8 mouse cellular contexts compared by ENCODE assay signal in genomic region chr11:101315082-101315650, GRCm38 (mm10). TPM values are rescaled to one million over a fixed set of nuclear protein-coding genes. Genes with fewer than 3 reads are reported as not detected.
DNase-seq lines count a peak whose midpoint lies in the region; ATAC-seq and TF ChIP-seq lines count a peak whose summit lies in the region.

No protein-coding gene starts in this region.

- H3K27me3 ChIP-seq in cerebellum, adult 2 months (ENCODE audit: control insufficient read depth, insufficient read depth, low read length), result no peaks in the 10 kb centered on the region
- no peaks in the 10 kb centered on the region for H3K27me3 ChIP-seq in spleen, adult 2 months (ENCODE audit: control insufficient read depth, insufficient read depth, low read length)
- no peaks in the 10 kb centered on the region for H3K27me3 ChIP-seq in limb, embryonic 15.5 days
- no peaks in the 10 kb centered on the region for H3K27me3 ChIP-seq in stomach, embryonic 16.5 days (ENCODE audit: control insufficient read depth, insufficient read depth, low read length)

- H3K4me3 ChIP-seq in cerebellum, adult 2 months (replicated peaks; ENCODE audit: insufficient read depth, low read depth, low read length), result peak overlapping the region; percentile 91
- H3K4me3 ChIP-seq in spleen, adult 2 months (ENCODE audit: extremely low read depth, insufficient read depth, insufficient read length), result peak overlapping the region; percentile 97
- H3K4me3 ChIP-seq in limb, embryonic 15.5 days, result peak overlapping the region; percentile 99
- peak overlapping the region; percentile 91 for H3K4me3 ChIP-seq in stomach, embryonic 16.5 days (replicated peaks; ENCODE audit: low read length)

- TF ChIP-seq CTCF in cerebellum, adult 2 months (IDR thresholded peaks at IDR 0.05; ENCODE audit: borderline replicate concordance, insufficient read depth, low read depth, low read length), result no peak
- TF ChIP-seq CTCF in spleen, adult 2 months (IDR thresholded peaks at IDR 0.05; ENCODE audit: extremely low read depth, insufficient read depth, insufficient read length, insufficient replicate concordance), result no peak

- WGBS in cerebellum, adult 2 months, result 77% methylated on average over 8 of the region's 8 CpGs
- 87% methylated on average over 8 of the region's 8 CpGs for WGBS in spleen, adult 2 months
- WGBS in limb, embryonic 15.5 days, result 88% methylated on average over 8 of the region's 8 CpGs
- WGBS in stomach, embryonic 16.5 days, result 76% methylated on average over 8 of the region's 8 CpGs

- H3K9me3 ChIP-seq in limb, embryonic 15.5 days, result no peaks in the 10 kb centered on the region
- H3K9me3 ChIP-seq in stomach, embryonic 16.5 days (replicated peaks; ENCODE audit: control insufficient read depth, low read length), result no peaks in the 10 kb centered on the region

- peaks cover 11% of the 10 kb centered on the region for H3K36me3 ChIP-seq in spleen, adult 2 months (ENCODE audit: control insufficient read depth, insufficient read depth, low read length)
- peaks cover 25% of the 10 kb centered on the region for H3K36me3 ChIP-seq in limb, embryonic 15.5 days
- no peaks in the 10 kb centered on the region for H3K36me3 ChIP-seq in stomach, embryonic 16.5 days (ENCODE audit: control insufficient read depth, insufficient read depth, low read length)

- H3K4me1 ChIP-seq in cerebellum, adult 2 months (ENCODE audit: control insufficient read depth, insufficient read depth, low read length), result no peaks in the 10 kb centered on the region
- no peaks in the 10 kb centered on the region; the same call in 1 of the 2 replicates for H3K4me1 ChIP-seq in spleen, adult 2 months (ENCODE audit: control insufficient read depth, insufficient read depth, insufficient read length)
- H3K4me1 ChIP-seq in limb, embryonic 15.5 days, result peaks cover 16% of the 10 kb centered on the region
- H3K4me1 ChIP-seq in stomach, embryonic 16.5 days (ENCODE audit: control insufficient read depth, insufficient read depth, low read length), result peaks cover 8% of the 10 kb centered on the region

- peak overlapping the region; percentile 92 for H3K9ac ChIP-seq in limb, embryonic 15.5 days
- H3K9ac ChIP-seq in stomach, embryonic 16.5 days (ENCODE audit: low read length), result peak overlapping the region; percentile 92

- no peak for TF ChIP-seq POLR2A in cerebellum, adult 2 months (IDR thresholded peaks at IDR 0.05; ENCODE audit: borderline replicate concordance, insufficient read depth, low read length)
- TF ChIP-seq POLR2A in spleen, adult 2 months (IDR thresholded peaks at IDR 0.05; ENCODE audit: low read depth, low read length), result no peak

- peak overlapping the region; percentile 88 for H3K4me2 ChIP-seq in limb, embryonic 15.5 days
- peak overlapping the region; percentile 69 for H3K4me2 ChIP-seq in stomach, embryonic 16.5 days (ENCODE audit: low read depth, low read length)

- no peak for DNase-seq in cerebellum, adult 2 months
- DNase-seq in cerebellum, postnatal 25 days, result no peak
- no peak for DNase-seq in spleen, adult 2 months (ENCODE audit: low read depth in 1 of 2, low spot score in 2 of 2)
- DNase-seq in spleen, adult 12 weeks (ENCODE audit: low spot score), result no peak
- DNase-seq in thymus, postnatal 36 days, result no peak

- peak overlapping the region; percentile 35; the same call in 1 of the 2 replicates for H3K27ac ChIP-seq in cerebellum, adult 2 months (ENCODE audit: insufficient read depth, low read length)
- peak overlapping the region; percentile 90; the same call in 1 of the 2 replicates for H3K27ac ChIP-seq in spleen, adult 2 months (ENCODE audit: insufficient read depth, low read length)
- H3K27ac ChIP-seq in limb, embryonic 15.5 days, result peak overlapping the region; percentile 76
- peak overlapping the region; percentile 82 for H3K27ac ChIP-seq in stomach, embryonic 16.5 days (ENCODE audit: low read length)

- ATAC-seq in limb, embryonic 15.5 days (ENCODE audit: insufficient number of reproducible peaks, low FRiP score, low TSS enrichment, low read depth), result no peak
- ATAC-seq in stomach, embryonic 16.5 days (ENCODE audit: insufficient read depth, low FRiP score), result no peak
- ATAC-seq in erythroid progenitor cell, adult 5-6 weeks (replicated peaks; ENCODE audit: low FRiP score, poor library complexity, severe bottlenecking), result no peak

RNA-seq across cellular contexts. Expression of gene Psme3, which starts 0.8 kb away (rescaled TPM):
- 98.4 and 100 TPM in 2 replicates for polyA plus RNA-seq in cerebellum, adult 2 months (2012; rRNA removed)
- polyA plus RNA-seq in spleen, adult 2 months (2012; rRNA removed), result 58.1 and 73.8 TPM in 2 replicates
- 116 and 125 TPM in 2 replicates for polyA plus RNA-seq in limb, embryonic 15.5 days (2015; fragmentation: Nextera tagmentation; extraction: Ambion mirVana)
- polyA plus RNA-seq in stomach, embryonic 16.5 days (2015; fragmentation: Nextera tagmentation; extraction: Ambion mirVana), result 98.2 and 107 TPM in 2 replicates
- 425 and 456 TPM in 2 replicates for total RNA-seq in erythroid progenitor cell, adult 5-6 weeks (2015; ENCODE audit: low replicate concordance)
- total RNA-seq in erythroid progenitor cell, adult 5-6 weeks (2017; ENCODE audit: low replicate concordance), result 261 and 313 TPM in 2 replicates

RNA-seq across cellular contexts. Expression of gene Aoc2, which starts 9.7 kb away (rescaled TPM):
- polyA plus RNA-seq in cerebellum, adult 2 months (2012; rRNA removed), result 2.9 and 3.0 TPM in 2 replicates
- polyA plus RNA-seq in spleen, adult 2 months (2012; rRNA removed), result 9.1 and 10.6 TPM in 2 replicates
- 1.0 and 1.2 TPM in 2 replicates for polyA plus RNA-seq in limb, embryonic 15.5 days (2015; fragmentation: Nextera tagmentation; extraction: Ambion mirVana)
- 0.97 and 1.4 TPM in 2 replicates for polyA plus RNA-seq in stomach, embryonic 16.5 days (2015; fragmentation: Nextera tagmentation; extraction: Ambion mirVana)
- 25.2 and 38.6 TPM in 2 replicates for total RNA-seq in erythroid progenitor cell, adult 5-6 weeks (2015; ENCODE audit: low replicate concordance)
- total RNA-seq in erythroid progenitor cell, adult 5-6 weeks (2017; ENCODE audit: low replicate concordance), result 12.8 and 18.9 TPM in 2 replicates

RNA-seq across cellular contexts. Expression of gene Becn1, which starts 13.1 kb away (rescaled TPM):
- 122 and 132 TPM in 2 replicates for polyA plus RNA-seq in cerebellum, adult 2 months (2012; rRNA removed)
- polyA plus RNA-seq in spleen, adult 2 months (2012; rRNA removed), result 64.0 and 98.6 TPM in 2 replicates
- polyA plus RNA-seq in limb, embryonic 15.5 days (2015; fragmentation: Nextera tagmentation; extraction: Ambion mirVana), result 128 and 137 TPM in 2 replicates
- polyA plus RNA-seq in stomach, embryonic 16.5 days (2015; fragmentation: Nextera tagmentation; extraction: Ambion mirVana), result 143 and 147 TPM in 2 replicates
- 71.4 and 72.5 TPM in 2 replicates for total RNA-seq in erythroid progenitor cell, adult 5-6 weeks (2015; ENCODE audit: low replicate concordance)
- total RNA-seq in erythroid progenitor cell, adult 5-6 weeks (2017; ENCODE audit: low replicate concordance), result 273 TPM in 2 replicates

RNA-seq across cellular contexts. Expression of gene Aoc3, which starts 15.2 kb away (rescaled TPM):
- polyA plus RNA-seq in cerebellum, adult 2 months (2012; rRNA removed), result 0.75 and 0.76 TPM in 2 replicates
- polyA plus RNA-seq in spleen, adult 2 months (2012; rRNA removed), result 2.2 and 2.3 TPM in 2 replicates
- polyA plus RNA-seq in limb, embryonic 15.5 days (2015; fragmentation: Nextera tagmentation; extraction: Ambion mirVana), result 0.90 and 1.5 TPM in 2 replicates
- polyA plus RNA-seq in stomach, embryonic 16.5 days (2015; fragmentation: Nextera tagmentation; extraction: Ambion mirVana), result 3.5 TPM in 2 replicates
- total RNA-seq in erythroid progenitor cell, adult 5-6 weeks (2015; ENCODE audit: low replicate concordance), result 2.5 TPM in 1 of 2 replicates, not detected in the other
- 0.51 TPM in 1 of 2 replicates, not detected in the other for total RNA-seq in erythroid progenitor cell, adult 5-6 weeks (2017; ENCODE audit: low replicate concordance)

RNA-seq across cellular contexts. Expression of gene Coa3, which starts 36.3 kb away (rescaled TPM):
- polyA plus RNA-seq in cerebellum, adult 2 months (2012; rRNA removed), result 174 and 218 TPM in 2 replicates
- 148 TPM in 2 replicates for polyA plus RNA-seq in spleen, adult 2 months (2012; rRNA removed)
- 148 and 154 TPM in 2 replicates for polyA plus RNA-seq in limb, embryonic 15.5 days (2015; fragmentation: Nextera tagmentation; extraction: Ambion mirVana)
- polyA plus RNA-seq in stomach, embryonic 16.5 days (2015; fragmentation: Nextera tagmentation; extraction: Ambion mirVana), result 194 and 197 TPM in 2 replicates
- 19.8 and 33.1 TPM in 2 replicates for total RNA-seq in erythroid progenitor cell, adult 5-6 weeks (2015; ENCODE audit: low replicate concordance)
- 5.3 and 16.2 TPM in 2 replicates for total RNA-seq in erythroid progenitor cell, adult 5-6 weeks (2017; ENCODE audit: low replicate concordance)

Comparison
In these comparisons a context has a peak if more than half of its experiments do, and no peak if none do; other contexts are left out.
1. H3K27ac ChIP-seq: peak in every context shown above with its lines; median percentile 90 in spleen, adult 2 months; 82 in stomach, embryonic 16.5 days; 76 in limb, embryonic 15.5 days; 35 in cerebellum, adult 2 months.